In genomic region chr13:16898084-16898792, GRCm38 (mm10) we compare ENCODE assay signal across 26 mouse cellular contexts.
"Had no signal": no experiment of that assay in that cellular context is flagged by ENCODE, and none has a peak within 500 bp of the region (broad histone marks: within the 10 kb centered on the region; RNA-seq: fewer than 3 reads in every experiment).

No protein-coding gene starts in this region.

- ATAC-seq: hindbrain, embryonic 16.5 days; inflammation-experienced regulatory T-cells, adult 6 months; intestine, embryonic 15.5 days; intestine, postnatal 0 days; liver, embryonic 12.5 days had no signal

- H3K27ac ChIP-seq: gastrocnemius, adult 2 months; heart, embryonic 10.5 days; hindbrain, embryonic 10.5 days; hindbrain, embryonic 12.5 days; hindbrain, embryonic 14.5 days; intestine, embryonic 15.5 days; limb, embryonic 13.5 days; limb, embryonic 15.5 days; liver, embryonic 12.5 days; liver, embryonic 14.5 days had no signal

- H3K4me3 ChIP-seq: gastrocnemius, adult 2 months; heart, embryonic 10.5 days; heart, embryonic 12.5 days; hindbrain, embryonic 10.5 days; hindbrain, embryonic 12.5 days; intestine, embryonic 15.5 days; limb, embryonic 13.5 days; limb, embryonic 15.5 days; liver, embryonic 12.5 days had no signal

- DNase-seq: gastrocnemius, adult 2 months; gastrocnemius, postnatal 10 days; gastrocnemius, postnatal 25 days; heart, adult 18-20 months; heart, postnatal 10 days; heart, postnatal 4 days; kidney, adult 18-20 months; kidney, adult 8-10 months; kidney, postnatal 10 days; kidney, postnatal 36 days; layer of hippocampus, adult 9-11 months; layer of hippocampus, postnatal 36 days; left cerebral cortex, postnatal 4 days had no signal

- H3K9ac ChIP-seq: heart, embryonic 12.5 days; hindbrain, embryonic 12.5 days; hindbrain, embryonic 14.5 days; intestine, embryonic 15.5 days; limb, embryonic 13.5 days; limb, embryonic 15.5 days; liver, embryonic 12.5 days; liver, embryonic 14.5 days had no signal

- H3K4me2 ChIP-seq: heart, embryonic 12.5 days; hindbrain, embryonic 12.5 days; hindbrain, embryonic 14.5 days; intestine, embryonic 15.5 days; limb, embryonic 13.5 days; limb, embryonic 15.5 days; liver, embryonic 12.5 days had no signal

- H3K4me1 ChIP-seq: heart, embryonic 10.5 days; hindbrain, embryonic 10.5 days; hindbrain, embryonic 12.5 days; intestine, embryonic 15.5 days; limb, embryonic 13.5 days; limb, embryonic 15.5 days had no signal

- H3K27me3 ChIP-seq: heart, embryonic 12.5 days; hindbrain, embryonic 12.5 days; intestine, embryonic 15.5 days; limb, embryonic 13.5 days; limb, embryonic 15.5 days; liver, embryonic 12.5 days had no signal

- H3K9me3 ChIP-seq: heart, embryonic 10.5 days; heart, embryonic 12.5 days; hindbrain, embryonic 10.5 days; hindbrain, embryonic 12.5 days; intestine, embryonic 15.5 days; limb, embryonic 13.5 days; limb, embryonic 15.5 days; liver, embryonic 12.5 days had no signal

- H3K36me3 ChIP-seq: heart, embryonic 10.5 days; heart, embryonic 12.5 days; hindbrain, embryonic 10.5 days; hindbrain, embryonic 12.5 days; intestine, embryonic 15.5 days; limb, embryonic 13.5 days; limb, embryonic 15.5 days; liver, embryonic 12.5 days had no signal
